Mouse (Mus musculus) heart, embryonic 16.5 days (tissue): ENCODE measurements around the gene Pla2g5. TPM values are rescaled to one million over a fixed set of nuclear protein-coding genes. Genes with fewer than 3 reads are reported as not detected.
"Not testable (repeated sequence)": the region's sequence is repeated elsewhere in the genome, so short reads cannot be mapped to it uniquely, and the experiment has no call there.

ENCODE experiments used
- ATAC-seq: fragments of 200-750 bp; cut with Nextera tagmentation; replicated peaks from 2 replicates; pipeline ENCODE4 v1.8.0; 2017; ENCODE audit warnings: moderate number of reproducible peaks; ENCODE audit not compliant: insufficient read depth, low FRiP score; ENCODE audit errors: extremely low read depth
- H3K27ac ChIP-seq: fragments of 300-500 bp; sonication (generic); 2 replicates; pipeline ENCODE4 v1.5.1; 2014; ENCODE audit warnings: mild to moderate bottlenecking, low read length, control low read depth, moderate library complexity
- H3K27me3 ChIP-seq: fragments of 300-500 bp; sonication (generic); 2 replicates; pipeline ENCODE4 v1.6.1; 2014; ENCODE audit warnings: low read length, mixed read lengths; ENCODE audit not compliant: control insufficient read depth, insufficient read depth
- H3K36me3 ChIP-seq: fragments of 300-500 bp; sonication (generic); 2 replicates; pipeline ENCODE4 v1.6.1; 2014; ENCODE audit not compliant: control insufficient read depth, insufficient read depth
- H3K4me1 ChIP-seq: fragments of 300-500 bp; sonication (generic); 2 replicates; pipeline ENCODE4 v1.6.1; 2014; ENCODE audit warnings: low read length, mixed read lengths; ENCODE audit not compliant: control insufficient read depth, insufficient read depth
- H3K4me2 ChIP-seq: fragments of 300-500 bp; sonication (generic); 2 replicates; pipeline ENCODE4 v1.6.1; 2014; ENCODE audit warnings: low read depth, mild to moderate bottlenecking, control low read depth, low read length
- H3K4me3 ChIP-seq: fragments of 300-500 bp; sonication (generic); 2 replicates; pipeline ENCODE4 v1.5.1; 2014; ENCODE audit warnings: mild to moderate bottlenecking, control low read depth, low read length
- H3K9ac ChIP-seq: fragments of 300-500 bp; sonication (generic); 2 replicates; pipeline ENCODE4 v1.6.1; 2014; ENCODE audit warnings: low read length, control low read depth
- H3K9me3 ChIP-seq: fragments of 300-500 bp; sonication (generic); replicated peaks from 2 replicates; pipeline ENCODE4 v1.6.1; 2016; ENCODE audit warnings: low read length; ENCODE audit not compliant: control insufficient read depth
- WGBS: fragments of 180-500 bp; shearing (Covaris S2); extraction: QIAGEN DNeasy Blood & Tissue Kit; methylation state at CpG from one replicate; pipeline ENCODE4 v1.1.7; 2014; 5-methylcytosine and 5-hydroxymethylcytosine counted together
- polyA plus RNA-seq: library from polyadenylated mRNA; unstranded; fragments of >200 nt; fragmentation: Nextera tagmentation; extraction: Ambion mirVana; gene quantifications from 2 replicates; pipeline ENCODE4 v1.2.1, GENCODE M21; 2015

Pla2g5 gene
- polyA plus RNA-seq, 1 experiment from 2014 or later: 2.7 TPM

DNA sequence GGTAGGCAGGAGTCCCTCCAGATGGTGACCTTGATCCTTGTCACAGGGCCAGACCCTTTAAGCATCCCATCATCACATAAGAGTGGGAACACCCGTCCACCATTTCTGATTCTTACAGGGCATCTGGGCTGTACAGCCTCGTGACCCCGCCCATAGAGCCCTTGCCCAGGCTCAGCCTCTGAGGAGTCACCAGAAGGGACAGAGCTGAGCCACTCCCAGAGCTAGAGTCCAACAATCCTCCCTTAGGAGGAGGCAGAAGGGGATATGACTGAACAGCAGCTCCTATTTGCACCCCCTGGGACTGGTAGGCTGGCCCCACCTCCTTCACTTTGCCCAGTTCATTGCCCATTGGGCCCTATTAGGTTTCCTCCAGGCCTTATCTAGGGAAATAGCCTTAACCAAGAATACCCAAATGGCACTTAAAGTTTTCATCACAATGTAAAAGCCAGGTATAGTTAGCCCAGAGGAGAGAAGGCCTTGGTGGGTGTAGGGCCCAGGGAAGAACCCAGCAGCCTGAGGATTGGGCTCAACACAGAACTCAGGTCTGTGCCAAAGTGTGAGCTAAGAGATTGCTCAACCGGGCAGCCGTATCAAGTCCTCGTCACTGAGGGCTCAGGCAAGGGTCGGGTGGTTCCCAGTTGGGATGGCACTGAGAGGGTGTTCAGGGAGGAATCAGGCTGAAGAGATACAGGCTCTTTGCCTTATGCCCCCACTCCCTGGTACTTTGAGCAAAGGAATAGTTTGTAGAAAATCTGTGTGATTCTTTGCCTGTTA is 17.7 kb upstream of the Pla2g5 start:
- no peak overlapping the region for H3K4me3 ChIP-seq
- H3K36me3 ChIP-seq: no peaks in the 10 kb centered on the region
- H3K9me3 ChIP-seq: no peaks in the 10 kb centered on the region
- H3K4me2 ChIP-seq: no peak overlapping the region
- H3K9ac ChIP-seq: no peak overlapping the region
- ATAC-seq: no peak
- WGBS: 64% methylated on average over 7 of the region's 7 CpGs
- H3K27me3 ChIP-seq: peaks cover 12% of the 10 kb centered on the region
- no peak overlapping the region for H3K27ac ChIP-seq
- no peaks in the 10 kb centered on the region for H3K4me1 ChIP-seq

DNA sequence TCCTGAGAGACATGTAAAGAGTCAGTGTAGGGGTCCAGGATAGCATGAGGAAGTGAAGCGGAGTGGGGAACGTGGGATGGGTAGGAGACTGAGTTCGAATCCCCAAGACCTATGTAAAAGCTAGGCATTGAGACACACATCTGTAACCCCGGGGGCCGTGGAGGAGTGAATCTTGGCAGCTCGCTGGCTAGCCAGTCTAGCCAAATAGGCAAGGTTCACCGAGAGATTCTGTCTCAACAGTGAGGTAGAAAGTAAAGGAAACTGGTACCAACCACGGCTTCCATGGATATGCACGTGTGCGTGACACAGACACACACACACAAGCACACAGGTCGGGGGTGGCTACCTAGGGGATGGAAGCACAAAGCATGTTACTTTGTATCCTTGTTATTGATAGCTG is 16.5 kb upstream of the Pla2g5 start:
- 83% methylated on average over 11 of the region's 11 CpGs for WGBS
- no peak for ATAC-seq
- H3K9ac ChIP-seq: no peak overlapping the region

DNA sequence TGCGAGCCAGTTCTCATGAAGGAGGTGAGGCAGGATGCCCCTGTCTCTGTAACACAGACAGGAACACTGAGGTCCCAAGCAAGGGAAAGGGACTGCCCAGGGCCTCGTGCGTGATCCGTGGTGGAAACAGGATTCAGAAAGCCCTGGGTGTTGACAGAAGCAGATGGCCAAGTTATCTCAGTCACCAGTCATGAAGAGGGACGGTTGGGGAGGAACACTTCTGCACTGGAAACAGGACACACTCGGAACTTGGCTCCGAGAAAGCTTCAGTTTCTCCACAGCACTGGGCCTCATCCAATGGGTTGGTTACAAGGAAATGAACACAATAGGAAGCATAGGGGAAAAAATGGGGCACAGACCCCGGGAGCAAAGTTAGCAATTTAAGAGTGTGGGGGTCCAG is 15.5 kb upstream of the Pla2g5 start:
- 0 out of 2 replicates have a peak, but pooled peaks have one; percentile 32 for ATAC-seq
- H3K4me3 ChIP-seq: no peak overlapping the region

More for the DNA sequence above, 16.5 kb upstream of the Pla2g5 start:
- H3K9me3 ChIP-seq: no peaks in the 10 kb centered on the region
- H3K36me3 ChIP-seq: no peaks in the 10 kb centered on the region
- no peak overlapping the region for H3K27ac ChIP-seq
- H3K27me3 ChIP-seq: peaks cover 12% of the 10 kb centered on the region
- H3K4me1 ChIP-seq: no peaks in the 10 kb centered on the region
- no peak overlapping the region for H3K4me2 ChIP-seq
- H3K4me3 ChIP-seq: no peak overlapping the region

DNA sequence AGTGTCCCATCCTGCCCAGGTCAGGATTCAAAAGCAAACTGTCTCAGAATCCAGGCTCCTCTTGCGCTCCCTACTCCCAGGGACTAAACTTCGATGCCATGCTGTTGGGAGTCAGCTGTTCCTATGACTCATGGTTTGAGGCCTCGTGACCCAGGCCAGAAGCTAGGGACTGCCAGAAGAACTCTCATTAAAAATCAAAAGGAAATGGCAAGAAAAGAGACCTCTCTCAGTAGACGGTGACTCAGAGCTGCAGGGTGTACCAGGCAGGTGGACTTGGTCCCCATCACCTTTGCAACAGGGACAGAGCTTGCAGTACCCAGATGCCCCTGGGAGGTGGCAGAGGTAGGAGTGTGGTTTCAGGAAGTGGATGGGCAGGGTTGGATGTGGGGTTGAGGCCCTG is 14.4 kb upstream of the Pla2g5 start, which contains the start of gene Pla2g2e:
Gene Pla2g2e (plus strand): TSS at position 212 of the 400 bp plus-strand sequence.
- H3K9ac ChIP-seq: no peak within 1 kb of the TSS
- H3K27ac ChIP-seq: no peak within 1 kb of the TSS
- 65% methylated on average over 4 of the region's 4 CpGs for WGBS
- H3K9me3 ChIP-seq: no peaks in the 10 kb centered on the region
- peaks cover 12% of the 10 kb centered on the region for H3K27me3 ChIP-seq
- ATAC-seq: no peak
- H3K36me3 ChIP-seq: no peaks in the 10 kb centered on the region
- H3K4me1 ChIP-seq: no peaks in the 10 kb centered on the region
- H3K4me2 ChIP-seq: no peak within 1 kb of the TSS
- no peak within 1 kb of the TSS for H3K4me3 ChIP-seq

More for the DNA sequence above, 15.5 kb upstream of the Pla2g5 start:
- Histone ChIP-seq H3K4me2 (no peak overlapping the region), H3K27ac (no peak overlapping the region), H3K4me1 (no peaks in the 10 kb centered on the region), H3K9ac (no peak overlapping the region), H3K36me3 (no peaks in the 10 kb centered on the region), H3K9me3 (no peaks in the 10 kb centered on the region), H3K27me3 (peaks cover 12% of the 10 kb centered on the region)
- WGBS: 34% methylated on average over 8 of the region's 8 CpGs

DNA sequence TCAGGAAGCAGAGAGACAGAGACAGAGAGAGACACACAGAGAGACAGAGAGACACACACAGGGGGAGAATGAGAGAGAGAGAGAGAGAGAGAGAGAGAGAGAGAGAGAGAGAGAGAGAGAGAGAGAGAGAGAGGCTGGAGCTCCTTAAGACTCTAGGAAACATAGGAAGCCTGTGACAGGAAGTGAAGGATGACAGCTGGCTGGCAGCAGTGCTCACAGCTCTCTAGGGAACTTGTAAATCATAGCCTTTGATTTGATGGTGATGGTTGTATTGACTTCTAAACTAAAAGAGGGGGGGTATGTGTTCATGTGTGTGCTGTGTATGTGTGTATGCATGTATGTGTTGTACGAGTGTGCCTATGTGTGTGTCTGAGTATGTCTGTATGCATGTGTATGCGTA is 12.7 kb upstream of the Pla2g5 start:
- no peak overlapping the region for H3K4me2 ChIP-seq
- no peak for ATAC-seq

DNA sequence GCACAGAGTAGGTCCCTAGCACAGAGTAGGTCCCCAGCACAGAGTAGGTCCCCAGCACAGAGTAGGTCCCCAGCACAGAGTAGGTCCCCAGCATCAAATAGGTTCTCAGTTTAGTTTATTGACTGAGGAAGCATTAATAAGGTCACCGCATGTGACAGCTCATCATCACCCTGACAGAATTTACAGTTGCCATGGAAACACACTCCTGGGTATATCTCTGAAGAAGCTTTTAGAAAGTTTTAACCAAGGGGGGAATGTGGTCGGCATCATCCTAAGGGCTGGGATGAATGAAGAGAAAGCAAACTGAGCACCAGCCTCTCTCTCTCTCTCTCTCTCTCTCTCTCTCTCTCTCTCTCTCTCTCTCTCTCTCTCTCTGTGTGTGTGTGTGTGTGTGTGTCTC is 12.0 kb upstream of the Pla2g5 start:
- not testable (repeated sequence) for H3K9me3 ChIP-seq, H3K27ac ChIP-seq

More for the DNA sequence above, 12.7 kb upstream of the Pla2g5 start:
- no peak overlapping the region for H3K9ac ChIP-seq
- no peak overlapping the region for H3K4me3 ChIP-seq
- peaks cover 6% of the 10 kb centered on the region for H3K27me3 ChIP-seq
- peaks cover 2% of the 10 kb centered on the region; the same call in 1 of the 2 replicates for H3K9me3 ChIP-seq
- H3K4me1 ChIP-seq: no peaks in the 10 kb centered on the region
- H3K27ac ChIP-seq: no peak overlapping the region
- 90% methylated on average over 2 of the region's 2 CpGs for WGBS
- H3K36me3 ChIP-seq: no peaks in the 10 kb centered on the region

DNA sequence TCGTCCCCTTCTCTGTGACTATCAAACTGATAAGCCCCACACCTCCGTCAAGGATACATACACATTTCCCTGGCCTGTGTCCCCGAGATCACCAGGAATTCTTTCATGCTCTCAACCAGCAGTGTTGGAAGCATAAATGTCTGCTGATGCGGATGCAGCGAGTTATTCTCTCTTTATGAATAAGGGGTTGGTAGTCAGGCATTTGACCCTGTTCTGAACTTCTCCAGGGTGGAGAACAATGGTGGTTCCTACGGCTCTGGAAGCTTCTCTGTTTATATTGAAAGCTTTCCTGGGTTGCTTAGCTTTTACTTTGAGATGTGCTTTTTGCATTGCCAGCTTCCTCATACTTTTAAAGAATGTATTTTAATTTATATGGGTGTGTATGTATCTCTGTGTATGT is 10.6 kb upstream of the Pla2g5 start, which contains the start of gene Gm13030:
Gene Gm13030 (minus strand): TSS at position 101 of the 400 bp plus-strand sequence.
- H3K9ac ChIP-seq: no peak within 1 kb of the TSS
- no peak within 1 kb of the TSS for H3K27ac ChIP-seq
- peaks cover 6% of the 10 kb centered on the region; the same call in 1 of the 2 replicates for H3K9me3 ChIP-seq
- no peak within 1 kb of the TSS for H3K4me3 ChIP-seq
- H3K27me3 ChIP-seq: no peaks in the 10 kb centered on the region
- no peaks in the 10 kb centered on the region for H3K4me1 ChIP-seq
- WGBS: 76% methylated on average over 6 of the region's 6 CpGs
- no peak within 1 kb of the TSS for H3K4me2 ChIP-seq
- ATAC-seq: no peak
- H3K36me3 ChIP-seq: no peaks in the 10 kb centered on the region

More for the DNA sequence above, 12.0 kb upstream of the Pla2g5 start:
- not testable (repeated sequence) for H3K9ac ChIP-seq, H3K4me2 ChIP-seq, H3K4me3 ChIP-seq, H3K36me3 ChIP-seq, H3K4me1 ChIP-seq, H3K27me3 ChIP-seq, ATAC-seq
- 90% methylated on average over 2 of the region's 2 CpGs for WGBS

DNA sequence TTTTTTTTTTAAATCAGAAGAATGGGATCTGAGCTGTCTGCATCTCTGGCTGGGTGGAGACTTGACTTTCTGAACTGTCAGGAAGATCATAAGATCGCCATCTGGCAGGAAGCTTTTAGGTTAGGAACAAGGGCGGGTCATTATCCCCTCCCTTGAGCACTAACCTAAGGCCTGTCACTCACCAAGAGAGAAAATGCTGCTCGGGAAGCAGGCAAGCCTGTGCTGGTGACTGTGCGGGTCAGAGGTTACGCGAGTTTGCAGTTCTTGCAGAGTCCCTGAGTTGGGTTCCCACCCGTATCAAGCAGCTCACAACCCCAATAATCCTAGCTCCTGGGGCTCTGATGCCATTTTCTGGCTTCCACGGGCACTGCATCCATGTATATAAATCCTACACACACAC is 5.4 kb upstream of the Pla2g5 start:
- H3K4me2 ChIP-seq: no peak overlapping the region
- no peak for ATAC-seq
- no peak overlapping the region for H3K9ac ChIP-seq
- peaks cover 6% of the 10 kb centered on the region; the same call in 1 of the 2 replicates for H3K9me3 ChIP-seq
- WGBS: 56% methylated on average over 8 of the region's 8 CpGs
- no peak overlapping the region for H3K4me3 ChIP-seq
- no peaks in the 10 kb centered on the region for H3K4me1 ChIP-seq
- no peaks in the 10 kb centered on the region for H3K36me3 ChIP-seq
- no peak overlapping the region for H3K27ac ChIP-seq
- peaks cover 4% of the 10 kb centered on the region; the same call in 1 of the 2 replicates for H3K27me3 ChIP-seq

DNA sequence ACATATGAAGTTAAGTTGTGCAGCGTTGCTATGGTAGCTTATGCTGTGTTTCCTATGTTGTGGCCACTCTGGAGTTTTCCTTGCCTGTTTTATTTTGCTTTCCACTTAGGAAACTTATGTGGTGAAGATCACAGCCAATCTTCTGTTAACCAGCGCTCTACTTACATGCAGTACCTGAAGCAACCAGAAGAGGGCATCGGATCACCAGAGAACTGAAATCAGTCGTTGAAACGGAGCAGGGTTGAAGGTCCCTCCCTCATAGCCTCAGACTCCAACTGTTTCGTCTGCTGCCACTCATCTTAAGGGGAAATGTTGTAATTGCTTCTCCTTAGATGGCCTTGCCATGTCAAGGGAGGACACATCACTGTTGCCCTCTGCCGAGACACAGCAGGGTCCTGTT is 3.1 kb upstream of the Pla2g5 start:
- Histone ChIP-seq H3K27me3 (peaks cover 4% of the 10 kb centered on the region; the same call in 1 of the 2 replicates), H3K4me1 (no peaks in the 10 kb centered on the region), H3K9me3 (peaks cover 6% of the 10 kb centered on the region; the same call in 1 of the 2 replicates), H3K36me3 (no peaks in the 10 kb centered on the region), H3K4me3 (no peak overlapping the region), H3K9ac (no peak overlapping the region), H3K27ac (no peak overlapping the region), H3K4me2 (no peak overlapping the region)
- whole genome bisulfite sequencing: 12% methylated on average over 7 of the region's 7 CpGs
- ATAC-seq: no peak
